Mouse (Mus musculus): ENCODE data around the gene Fam183b. TPM values are rescaled to one million over a fixed set of nuclear protein-coding genes. Genes with fewer than 3 reads are reported as not detected.

Fam183b gene
- polyA plus RNA-seq (2017; shearing (Covaris generic)): not detected

GRCm38 (mm10) chr11:58801558-58802228 lies at the start of gene Fam183b:
Fam183b (minus strand) TSS chr11:58801960.

GRCm38 (mm10) chr11:58846919-58847461 lies 45.2 kb upstream of the Fam183b start, which contains the start of gene Gm12258:
Gm12258 (plus strand) TSS chr11:58847158.

GRCm38 (mm10) chr11:58838951-58839350 lies 37.2 kb upstream of the Fam183b start, which contains the start of gene Olfr311:
Olfr311 (plus strand) TSS chr11:58839251.

GRCm38 (mm10) chr11:58828937-58829336 lies 27.2 kb upstream of the Fam183b start, which contains the start of gene Olfr312:
Olfr312 (plus strand) TSS chr11:58829237.

GRCm38 (mm10) chr11:58814700-58815099 lies 12.9 kb upstream of the Fam183b start, which contains the start of gene Olfr313:
Olfr313 (plus strand) TSS chr11:58815000.

GRCm38 (mm10) chr11:58782480-58783089 lies 19.2 kb downstream of the Fam183b start, which contains the start of gene Olfr314:
Olfr314 (plus strand) TSS chr11:58782952.

GRCm38 (mm10) chr11:58772888-58773287 lies 28.9 kb downstream of the Fam183b start, which contains the start of gene Olfr315:
Olfr315 (plus strand) TSS chr11:58773188.

GRCm38 (mm10) chr11:58752434-58752833 lies 49.3 kb downstream of the Fam183b start, which contains the start of gene Olfr316:
Olfr316 (plus strand) TSS chr11:58752734.

Other genes starting within 250 kb of the Fam183b start
- 0.18 TPM for gene Olfr328, start 246.3 kb downstream of the Fam183b start, polyA plus RNA-seq (2017; shearing (Covaris generic))
- gene Olfr224, start 231.4 kb downstream of the Fam183b start, polyA plus RNA-seq (2017; shearing (Covaris generic)): 0.37 TPM
- not detected for gene Olfr325, start 224.2 kb downstream of the Fam183b start, polyA plus RNA-seq (2017; shearing (Covaris generic))
- gene Olfr324, start 206.8 kb downstream of the Fam183b start, polyA plus RNA-seq (2017; shearing (Covaris generic)): not detected
- gene 2210407C18Rik, start 185.9 kb downstream of the Fam183b start, polyA plus RNA-seq (2017; shearing (Covaris generic)): not detected
- not detected for gene Olfr323, start 171.5 kb downstream of the Fam183b start, polyA plus RNA-seq (2017; shearing (Covaris generic))
- not detected for gene Trim58, start 161.5 kb downstream of the Fam183b start, polyA plus RNA-seq (2017; shearing (Covaris generic))
- gene Olfr322, start 143.2 kb downstream of the Fam183b start, polyA plus RNA-seq (2017; shearing (Covaris generic)): not detected
- not detected for gene Olfr320, start 120.9 kb downstream of the Fam183b start, polyA plus RNA-seq (2017; shearing (Covaris generic))
- not detected for gene Olfr319, start 102.8 kb downstream of the Fam183b start, polyA plus RNA-seq (2017; shearing (Covaris generic))
- gene Olfr318, start 77.9 kb downstream of the Fam183b start, polyA plus RNA-seq (2017; shearing (Covaris generic)): 0.18 TPM
- gene Olfr317, start 62.7 kb downstream of the Fam183b start, polyA plus RNA-seq (2017; shearing (Covaris generic)): not detected
- 0.16 TPM for gene Olfr316, start 49.2 kb downstream of the Fam183b start, polyA plus RNA-seq (2017; shearing (Covaris generic))
- gene Olfr315, start 28.8 kb downstream of the Fam183b start, polyA plus RNA-seq (2017; shearing (Covaris generic)): not detected
- 0.28 TPM for gene Olfr314, start 19.0 kb downstream of the Fam183b start, polyA plus RNA-seq (2017; shearing (Covaris generic))
- not detected for gene Olfr313, start 13.0 kb upstream of the Fam183b start, polyA plus RNA-seq (2017; shearing (Covaris generic))
- gene Olfr312, start 27.3 kb upstream of the Fam183b start, polyA plus RNA-seq (2017; shearing (Covaris generic)): 0.13 TPM
- 0.23 TPM for gene Olfr311, start 37.3 kb upstream of the Fam183b start, polyA plus RNA-seq (2017; shearing (Covaris generic))
- 2.9 TPM for gene Gm12258, start 45.2 kb upstream of the Fam183b start, polyA plus RNA-seq (2017; shearing (Covaris generic))
- gene 2810021J22Rik, start 65.3 kb upstream of the Fam183b start, polyA plus RNA-seq (2017; shearing (Covaris generic)): 1.9 TPM
- gene Zfp39, start 102.3 kb upstream of the Fam183b start, polyA plus RNA-seq (2017; shearing (Covaris generic)): 1.5 TPM
- gene Btnl10, start 115.9 kb upstream of the Fam183b start, polyA plus RNA-seq (2017; shearing (Covaris generic)): 0.44 TPM
- 201 TPM for gene Rnf187, start 137.0 kb upstream of the Fam183b start, polyA plus RNA-seq (2017; shearing (Covaris generic))
- gene Hist3h2ba, start 147.0 kb upstream of the Fam183b start, polyA plus RNA-seq (2017; shearing (Covaris generic)): 11.9 TPM
- 23.4 TPM for gene Hist3h2a, start 152.7 kb upstream of the Fam183b start, polyA plus RNA-seq (2017; shearing (Covaris generic))
- 0.48 TPM for gene Trim17, start 152.7 kb upstream of the Fam183b start, polyA plus RNA-seq (2017; shearing (Covaris generic))
- 38.8 TPM for gene Trim11, start 176.1 kb upstream of the Fam183b start, polyA plus RNA-seq (2017; shearing (Covaris generic))

All from effector memory CD4-positive, alpha-beta T cell, adult 7 months (primary cell).